Mouse (Mus musculus) hematopoietic stem cell, adult 5-6 weeks (primary cell): ENCODE measurements at regions not wholly inside any gene's neighbourhood (a gene's known extent, or its start where the extent isn't known, plus 50 kb on each side); places are given as distances from the start of the nearest gene placed in this dataset.
"Not testable (repeated sequence)": the region's sequence is repeated elsewhere in the genome, so short reads cannot be mapped to it uniquely, and the experiment has no call there.

ENCODE experiments used
- ATAC-seq, 2 experiments: fragments of 125-278 bp in 1 of 2; replicated peaks in 1 of 2; 2 replicates each; pipeline ENCODE4 v1.8.0; 2016 to 2017; ENCODE audit warnings: inconsistent platforms in 2 of 2, mild to moderate bottlenecking in 2 of 2, moderate number of reproducible peaks in 2 of 2, low read depth in 1 of 2, moderate TSS enrichment in 1 of 2; ENCODE audit not compliant: low FRiP score in 2 of 2, poor library complexity in 2 of 2, severe bottlenecking in 2 of 2, insufficient read depth in 1 of 2, low TSS enrichment in 1 of 2

GRCm38 (mm10) chr4:124359707-124360577, 250.7 kb downstream of the 3100002H09Rik start:
- no peak for ATAC-seq

GRCm38 (mm10) chr4:124358456-124358855, 252.1 kb downstream of the 3100002H09Rik start:
- ATAC-seq, result not testable (repeated sequence)

- no peak for ATAC-seq
Measured at GRCm38 (mm10) chr4:124350361-124350760, 260.2 kb downstream of the 3100002H09Rik start.

- no peak for ATAC-seq
Measured at GRCm38 (mm10) chr4:124349610-124350295, 260.9 kb downstream of the 3100002H09Rik start.

- ATAC-seq, result no peak
Measured at GRCm38 (mm10) chr4:124349055-124349454, 261.5 kb downstream of the 3100002H09Rik start.

GRCm38 (mm10) chr4:124340073-124340472, 270.5 kb downstream of the 3100002H09Rik start:
- no peak for ATAC-seq

- no peak for ATAC-seq
Measured at GRCm38 (mm10) chr4:124335726-124336125, 274.9 kb downstream of the 3100002H09Rik start.

- no peak for ATAC-seq
Measured at GRCm38 (mm10) chr4:124332974-124333373, 277.6 kb downstream of the 3100002H09Rik start.

- ATAC-seq, result no peak
Measured at GRCm38 (mm10) chr4:124332416-124332815, 278.2 kb downstream of the 3100002H09Rik start.

- no peak for ATAC-seq
Measured at GRCm38 (mm10) chr4:124329107-124329771, 281.4 kb downstream of the 3100002H09Rik start.

GRCm38 (mm10) chr4:124326301-124326700, 284.3 kb downstream of the 3100002H09Rik start:
- ATAC-seq, result no peak

GRCm38 (mm10) chr4:124323589-124323988, 287.0 kb downstream of the 3100002H09Rik start:
- no peak for ATAC-seq

GRCm38 (mm10) chr4:124321221-124321620, 289.4 kb downstream of the 3100002H09Rik start:
- ATAC-seq, result no peak

- no peak; a peak in 1 of 4 replicates for ATAC-seq
Measured at GRCm38 (mm10) chr4:124317042-124317441, 293.6 kb downstream of the 3100002H09Rik start.

- ATAC-seq, result no peak
Measured at GRCm38 (mm10) chr4:124311657-124312056, 298.9 kb downstream of the 3100002H09Rik start.

GRCm38 (mm10) chr4:124310594-124310993, 300.0 kb downstream of the 3100002H09Rik start:
- no peak for ATAC-seq

- no peak for ATAC-seq
Measured at GRCm38 (mm10) chr4:124305871-124306555, 304.6 kb downstream of the 3100002H09Rik start.
